Mouse (Mus musculus): ENCODE data around the gene Fut8. TPM values are rescaled to one million over a fixed set of nuclear protein-coding genes. Genes with fewer than 3 reads are reported as not detected.

Fut8 gene
- polyA plus RNA-seq (2012), result 0.09 and 0.22 TPM in 2 replicates

DNA sequence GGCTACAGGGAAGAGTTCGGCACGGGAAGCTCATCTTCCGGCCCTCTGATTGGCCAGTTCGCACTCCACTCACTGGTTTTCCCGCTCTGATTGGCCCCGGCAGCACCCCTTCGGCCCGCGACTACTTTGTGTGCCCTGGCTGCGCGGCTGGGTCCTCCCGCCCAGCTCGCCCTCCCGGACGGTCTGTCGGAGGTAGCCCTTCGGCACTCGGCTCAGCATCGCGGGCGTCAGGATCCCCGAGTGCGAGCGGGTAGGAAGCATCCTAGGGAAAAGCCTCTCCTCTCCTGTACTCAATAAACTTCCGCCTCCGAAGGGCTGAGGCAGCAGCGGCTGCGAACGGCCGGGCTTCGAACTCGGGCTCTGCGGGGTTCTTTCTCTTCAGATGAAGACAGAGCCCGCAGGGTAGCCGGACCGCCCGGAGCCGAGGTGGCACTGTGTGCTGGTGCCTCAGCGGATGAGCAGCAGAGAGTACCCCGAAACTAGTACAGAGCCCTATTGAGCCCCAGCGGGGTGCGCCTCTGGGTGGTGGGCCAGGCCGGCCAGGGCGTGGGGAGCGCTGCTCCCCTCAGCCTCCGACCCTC lies at the start of gene Fut8:
Gene Fut8, plus strand, starts transcription at position 176 of the 581 bp plus-strand sequence.
- TF ChIP-seq GATA1 (IDR thresholded peaks at IDR 0.05; ENCODE audit: low read length), result no peak
- no peak for TF ChIP-seq TAL1 (IDR thresholded peaks at IDR 0.05; ENCODE audit: low read length)
- no peaks in the 10 kb centered on the region for H3K9me3 ChIP-seq (ENCODE audit: control insufficient read depth, low read length)

GRCm38 (mm10) chr12:77189161-77189560 lies 48.8 kb upstream of the Fut8 start:
- Histone ChIP-seq H3K27me3 (ENCODE audit: control insufficient read depth) (no peaks in the 10 kb centered on the region), H3K9me3 (ENCODE audit: control insufficient read depth, low read length) (no peaks in the 10 kb centered on the region), H3K4me3 (replicated peaks) (no peak overlapping the region), H3K36me3 (ENCODE audit: control insufficient read depth) (no peaks in the 10 kb centered on the region), H3K4me1 (ENCODE audit: control insufficient read depth) (no peaks in the 10 kb centered on the region; the same call in 1 of the 2 replicates)
- no peak for TF ChIP-seq TAL1 (IDR thresholded peaks at IDR 0.05; ENCODE audit: low read length)
- no peak for TF ChIP-seq GATA1 (IDR thresholded peaks at IDR 0.05; ENCODE audit: low read length)

More for the DNA sequence above, at the start of gene Fut8:
- Histone ChIP-seq H3K36me3 (ENCODE audit: control insufficient read depth) (no peaks in the 10 kb centered on the region), H3K4me3 (replicated peaks) (peak within 1 kb of the TSS; percentile 94), H3K4me1 (ENCODE audit: control insufficient read depth) (peaks cover 35% of the 10 kb centered on the region), H3K27me3 (ENCODE audit: control insufficient read depth) (peaks cover 5% of the 10 kb centered on the region; the same call in 1 of the 2 replicates)

DNA sequence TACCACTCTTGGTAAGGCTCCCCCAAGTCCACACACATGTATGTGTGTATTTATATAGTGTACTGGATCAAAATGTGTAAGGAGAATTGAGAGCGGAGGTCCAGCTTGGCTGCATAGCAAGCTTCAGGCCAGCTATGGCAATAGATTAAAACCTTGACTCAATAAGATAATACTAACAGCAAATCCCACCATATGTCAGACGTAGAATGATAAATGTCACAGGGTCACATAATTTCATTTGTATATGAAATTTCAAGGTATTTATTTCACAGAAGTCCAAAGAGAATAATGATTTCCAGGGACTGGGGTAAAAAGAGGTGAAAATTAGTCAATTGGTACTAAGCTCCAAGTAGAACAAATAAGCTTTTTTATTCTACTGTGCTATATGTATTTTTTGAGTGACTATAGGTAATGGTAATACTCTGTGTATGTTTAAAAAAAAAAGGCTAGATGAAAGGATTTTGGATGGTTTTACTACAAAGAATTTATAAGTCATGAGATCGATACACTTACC lies 47.9 kb upstream of the Fut8 start:
- H3K4me3 ChIP-seq (replicated peaks), result no peak overlapping the region
- no peaks in the 10 kb centered on the region for H3K27me3 ChIP-seq (ENCODE audit: control insufficient read depth)
- TF ChIP-seq GATA1 (IDR thresholded peaks at IDR 0.05; ENCODE audit: low read length) (no peak), TAL1 (IDR thresholded peaks at IDR 0.05; ENCODE audit: low read length) (no peak)
- no peaks in the 10 kb centered on the region for H3K36me3 ChIP-seq (ENCODE audit: control insufficient read depth)
- H3K9me3 ChIP-seq (ENCODE audit: control insufficient read depth, low read length), result no peaks in the 10 kb centered on the region
- H3K4me1 ChIP-seq (ENCODE audit: control insufficient read depth), result no peaks in the 10 kb centered on the region; the same call in 1 of the 2 replicates

DNA sequence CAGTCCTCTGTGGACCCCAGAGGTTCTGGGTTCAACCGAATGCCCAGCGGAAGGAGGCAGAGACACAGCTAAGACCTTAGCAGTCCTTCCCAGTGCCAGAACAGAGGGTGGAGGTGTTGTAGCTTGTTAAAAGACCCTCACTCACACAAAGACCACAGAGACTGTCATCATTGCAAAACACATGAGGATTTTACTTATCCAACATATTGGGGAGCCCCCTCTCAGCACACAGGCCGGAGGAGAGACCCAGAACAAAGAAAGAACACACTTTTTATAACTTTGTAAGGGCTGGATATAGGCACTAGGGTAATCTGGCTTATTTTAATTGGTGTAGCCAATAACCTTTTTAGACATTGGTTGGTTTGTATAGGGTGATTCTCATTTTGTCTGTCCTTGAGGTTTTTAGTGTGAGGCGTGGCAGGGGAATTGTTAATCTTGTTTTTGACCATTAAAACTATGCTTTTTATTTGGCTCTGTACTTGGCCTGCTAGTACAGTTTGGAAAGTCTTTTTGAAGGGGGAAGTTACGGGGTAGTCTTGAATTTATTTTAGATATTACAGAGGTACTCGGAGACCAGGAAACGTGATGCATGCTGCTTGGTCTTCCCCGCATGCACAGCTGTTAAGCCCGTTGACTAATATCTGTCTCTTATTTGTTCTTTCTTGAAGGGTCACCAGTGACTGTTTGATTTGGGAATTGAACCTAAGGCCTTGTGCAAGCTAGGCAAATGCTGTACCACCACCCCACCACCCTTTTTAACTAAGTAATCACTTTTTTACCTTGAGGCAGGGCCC lies 46.2 kb upstream of the Fut8 start:
- TF ChIP-seq GATA1 (IDR thresholded peaks at IDR 0.05; ENCODE audit: low read length), result no peak
- TF ChIP-seq TAL1 (IDR thresholded peaks at IDR 0.05; ENCODE audit: low read length), result no peak
- H3K4me1 ChIP-seq (ENCODE audit: control insufficient read depth), result no peaks in the 10 kb centered on the region; the same call in 1 of the 2 replicates
- H3K27me3 ChIP-seq (ENCODE audit: control insufficient read depth), result no peaks in the 10 kb centered on the region
- no peak overlapping the region for H3K4me3 ChIP-seq (replicated peaks)
- no peaks in the 10 kb centered on the region for H3K36me3 ChIP-seq (ENCODE audit: control insufficient read depth)
- H3K9me3 ChIP-seq (ENCODE audit: control insufficient read depth, low read length), result no peaks in the 10 kb centered on the region

- H3K27me3 ChIP-seq (ENCODE audit: control insufficient read depth), result no peaks in the 10 kb centered on the region
- H3K9me3 ChIP-seq (ENCODE audit: control insufficient read depth, low read length), result no peaks in the 10 kb centered on the region
- no peak for TF ChIP-seq TAL1 (IDR thresholded peaks at IDR 0.05; ENCODE audit: low read length)
- no peak for TF ChIP-seq GATA1 (IDR thresholded peaks at IDR 0.05; ENCODE audit: low read length)
- no peak overlapping the region for H3K4me3 ChIP-seq (replicated peaks)
- no peaks in the 10 kb centered on the region for H3K36me3 ChIP-seq (ENCODE audit: control insufficient read depth)
- H3K4me1 ChIP-seq (ENCODE audit: control insufficient read depth), result peaks cover 5% of the 10 kb centered on the region
These were observed 45.2 kb upstream of the Fut8 start for GRCm38 (mm10) chr12:77192714-77193113.

DNA sequence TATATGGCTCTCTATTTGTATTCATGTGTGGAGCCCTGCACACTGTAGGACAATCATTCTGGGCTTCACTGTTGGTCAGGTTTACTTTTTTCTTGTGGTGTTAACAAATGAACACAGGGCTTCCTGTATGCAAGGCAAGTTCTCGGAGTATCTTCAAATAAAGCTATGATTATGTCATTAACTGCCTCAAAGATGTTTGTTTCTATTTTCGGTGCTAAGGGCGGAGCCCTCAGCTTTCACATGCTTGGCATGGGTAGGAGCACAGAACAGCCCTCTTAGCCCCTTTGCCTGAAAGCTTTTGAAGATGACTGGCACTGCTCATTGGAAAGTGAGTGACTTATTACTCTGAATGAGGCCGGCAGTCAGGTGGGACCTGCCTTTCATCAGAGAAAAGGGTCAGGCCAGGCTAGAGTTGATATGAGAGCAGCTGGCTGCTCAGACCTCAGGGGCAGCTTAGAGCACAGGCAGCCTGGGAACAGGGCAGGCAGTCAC lies 44.7 kb upstream of the Fut8 start:
- H3K4me3 ChIP-seq (replicated peaks), result no peak overlapping the region
- TF ChIP-seq GATA1 (IDR thresholded peaks at IDR 0.05; ENCODE audit: low read length) (no peak), TAL1 (IDR thresholded peaks at IDR 0.05; ENCODE audit: low read length) (no peak)
- H3K9me3 ChIP-seq (ENCODE audit: control insufficient read depth, low read length), result no peaks in the 10 kb centered on the region
- H3K27me3 ChIP-seq (ENCODE audit: control insufficient read depth), result no peaks in the 10 kb centered on the region
- no peaks in the 10 kb centered on the region for H3K36me3 ChIP-seq (ENCODE audit: control insufficient read depth)
- H3K4me1 ChIP-seq (ENCODE audit: control insufficient read depth), result peaks cover 5% of the 10 kb centered on the region

DNA sequence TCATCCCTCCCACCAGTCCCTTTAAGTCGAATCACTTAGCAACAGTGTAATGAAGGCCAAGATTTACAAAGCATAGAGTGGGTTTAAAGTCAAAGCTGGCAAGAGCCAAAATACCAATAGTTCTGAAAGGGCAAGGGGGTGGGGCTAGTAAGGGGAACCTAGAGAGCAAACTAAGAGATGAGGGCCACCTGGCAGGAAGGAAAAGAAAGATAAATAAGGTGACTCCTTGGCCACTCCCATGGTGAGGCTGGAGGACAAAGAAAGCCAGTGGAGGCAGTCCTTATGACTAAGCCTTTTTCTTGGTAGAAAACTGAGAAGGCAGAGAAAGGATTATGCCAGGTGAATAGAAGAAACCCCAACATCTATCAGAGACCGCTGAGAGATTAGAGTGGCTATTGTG lies 42.9 kb upstream of the Fut8 start:
- peaks cover 5% of the 10 kb centered on the region for H3K4me1 ChIP-seq (ENCODE audit: control insufficient read depth)
- no peaks in the 10 kb centered on the region for H3K36me3 ChIP-seq (ENCODE audit: control insufficient read depth)
- no peaks in the 10 kb centered on the region for H3K27me3 ChIP-seq (ENCODE audit: control insufficient read depth)
- no peaks in the 10 kb centered on the region for H3K9me3 ChIP-seq (ENCODE audit: control insufficient read depth, low read length)
- no peak for TF ChIP-seq GATA1 (IDR thresholded peaks at IDR 0.05; ENCODE audit: low read length)
- TF ChIP-seq TAL1 (IDR thresholded peaks at IDR 0.05; ENCODE audit: low read length), result no peak
- no peak overlapping the region for H3K4me3 ChIP-seq (replicated peaks)

DNA sequence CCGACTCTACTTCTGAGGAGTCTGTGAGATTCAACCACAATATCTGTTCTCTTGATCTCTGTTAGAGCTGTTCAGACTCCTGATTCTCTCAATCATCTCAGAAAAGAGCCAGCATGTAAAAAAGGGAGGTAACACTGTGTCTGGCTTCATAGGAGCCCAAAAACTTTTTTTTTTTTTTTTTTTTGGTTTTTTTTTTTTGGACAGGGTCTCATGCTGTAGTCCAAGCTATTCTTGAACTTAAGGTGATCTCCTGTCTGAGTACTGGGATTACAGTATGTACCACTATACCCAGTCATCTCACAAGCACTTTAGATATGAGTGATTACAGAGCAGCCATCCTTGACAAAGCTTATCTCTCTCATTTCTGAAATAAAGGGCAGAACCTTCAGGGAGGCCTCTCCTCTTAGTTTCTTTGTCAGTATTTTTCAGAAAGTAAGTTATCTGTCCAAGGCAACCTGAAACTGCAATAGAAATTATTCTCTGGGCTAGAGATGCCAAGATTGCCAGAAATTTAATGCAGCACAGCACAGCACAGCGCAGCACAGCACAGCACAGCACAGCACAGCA lies 41.3 kb upstream of the Fut8 start:
- TF ChIP-seq GATA1 (IDR thresholded peaks at IDR 0.05; ENCODE audit: low read length), result no peak
- TF ChIP-seq TAL1 (IDR thresholded peaks at IDR 0.05; ENCODE audit: low read length), result no peak
- Histone ChIP-seq H3K9me3 (ENCODE audit: control insufficient read depth, low read length) (no peaks in the 10 kb centered on the region), H3K4me3 (replicated peaks) (no peak overlapping the region), H3K27me3 (ENCODE audit: control insufficient read depth) (no peaks in the 10 kb centered on the region), H3K36me3 (ENCODE audit: control insufficient read depth) (no peaks in the 10 kb centered on the region), H3K4me1 (ENCODE audit: control insufficient read depth) (peaks cover 5% of the 10 kb centered on the region)

DNA sequence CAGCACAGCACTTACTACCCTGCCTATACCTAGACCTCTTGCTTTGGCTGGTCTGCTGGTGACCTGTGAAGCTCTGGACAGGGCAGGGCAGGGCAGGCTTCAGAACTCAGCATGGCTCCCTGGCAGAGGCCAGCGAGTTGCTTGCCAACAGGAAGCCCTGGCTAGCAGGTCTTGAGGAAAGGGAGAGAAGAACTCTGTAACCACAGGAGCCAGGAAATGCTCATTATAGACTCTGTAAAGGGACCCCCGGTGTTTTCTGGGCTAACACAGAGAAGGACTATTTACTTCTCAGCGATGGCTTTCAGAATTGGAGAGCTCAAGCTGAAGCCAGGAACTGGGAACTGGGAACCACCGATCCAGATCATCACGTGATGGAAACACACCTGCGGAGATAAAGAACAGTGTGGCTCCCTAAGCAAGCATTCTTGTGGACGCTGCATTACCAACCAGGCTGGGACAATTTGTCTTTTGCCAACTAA lies 40.8 kb upstream of the Fut8 start:
- Histone ChIP-seq H3K4me1 (ENCODE audit: control insufficient read depth) (peaks cover 5% of the 10 kb centered on the region), H3K9me3 (ENCODE audit: control insufficient read depth, low read length) (no peaks in the 10 kb centered on the region), H3K4me3 (replicated peaks) (no peak overlapping the region), H3K36me3 (ENCODE audit: control insufficient read depth) (no peaks in the 10 kb centered on the region), H3K27me3 (ENCODE audit: control insufficient read depth) (no peaks in the 10 kb centered on the region)
- TF ChIP-seq GATA1 (IDR thresholded peaks at IDR 0.05; ENCODE audit: low read length) (no peak), TAL1 (IDR thresholded peaks at IDR 0.05; ENCODE audit: low read length) (no peak)

All from erythroblast, embryonic 14.5 days (primary cell).